Mouse (Mus musculus) brain, embryonic 14.5 days (tissue): ENCODE results near the gene Ube2cbp. TPM values are rescaled to one million over a fixed set of nuclear protein-coding genes. Genes with fewer than 3 reads are reported as not detected.

Experiments
- DNase-seq: peaks from one replicate; pipeline ENCODE4 v3.0.0-alpha.2; 2011; ENCODE audit warnings: low read depth
- CTCF ChIP-seq: fragments of 200-500 bp; IDR thresholded peaks from 2 replicates; pipeline ENCODE4 v1.5.1; 2012; ENCODE audit warnings: inconsistent platforms, mild to moderate bottlenecking, moderate library complexity, borderline replicate concordance; ENCODE audit not compliant: insufficient read depth, insufficient read length; ENCODE audit errors: extremely low read depth
- POLR2A ChIP-seq: fragments of 200-500 bp; IDR thresholded peaks from 2 replicates; pipeline ENCODE4 v1.6.1; 2012; ENCODE audit warnings: mild to moderate bottlenecking, inconsistent platforms, borderline replicate concordance; ENCODE audit not compliant: poor library complexity, insufficient read depth, insufficient read length, severe bottlenecking; ENCODE audit errors: extremely low read depth
- polyA plus RNA-seq: library from polyadenylated mRNA; depleted of rRNA; stranded (reverse); fragments of >200 nt; gene quantifications from 2 replicates; pipeline ENCODE4 v1.2.3, GENCODE M21; 2012; rRNA removed

Gene Ube2cbp
- polyA plus RNA-seq, 1 experiment: 4.9 TPM

GRCm38 (mm10) chr9:86298131-86298530 is 166.6 kb downstream of the Ube2cbp start:
- TF ChIP-seq POLR2A (no peak), CTCF (no peak)
- peak; percentile 60 for DNase-seq

- no peak for TF ChIP-seq POLR2A
- TF ChIP-seq CTCF: no peak
- DNase-seq: peak; percentile 31
Measured at GRCm38 (mm10) chr9:86296683-86297638, 167.8 kb downstream of the Ube2cbp start.

- TF ChIP-seq CTCF (no peak), POLR2A (no peak)
- peak; percentile 77 for DNase-seq
Measured at GRCm38 (mm10) chr9:86287570-86287954, 177.2 kb downstream of the Ube2cbp start.

GRCm38 (mm10) chr9:86286830-86287569 is 177.8 kb downstream of the Ube2cbp start:
- no peak for TF ChIP-seq POLR2A
- no peak for TF ChIP-seq CTCF
- peak; percentile 88 for DNase-seq

- no peak for DNase-seq
- TF ChIP-seq POLR2A (no peak), CTCF (no peak)
Measured at GRCm38 (mm10) chr9:86282555-86282954, 182.2 kb downstream of the Ube2cbp start.

GRCm38 (mm10) chr9:86281147-86281467 is 183.6 kb downstream of the Ube2cbp start:
- no peak for TF ChIP-seq POLR2A
- TF ChIP-seq CTCF: no peak
- no peak for DNase-seq

GRCm38 (mm10) chr9:86280461-86281146 is 184.1 kb downstream of the Ube2cbp start:
- TF ChIP-seq CTCF (no peak), POLR2A (no peak)
- DNase-seq: no peak

- no peak for TF ChIP-seq POLR2A
- TF ChIP-seq CTCF: no peak
- DNase-seq: no peak
Measured at GRCm38 (mm10) chr9:86269541-86269940, 195.2 kb downstream of the Ube2cbp start.

GRCm38 (mm10) chr9:86266658-86267057 is 198.1 kb downstream of the Ube2cbp start:
- TF ChIP-seq POLR2A (no peak), CTCF (no peak)

More at GRCm38 (mm10) chr9:86266658-86267057, 198.1 kb downstream of the Ube2cbp start:
- no peak for DNase-seq

Other genes with a start within 250 kb of the Ube2cbp start
- 37.1 and 47.3 TPM in 2 replicates for gene Dop1a, start 2.2 kb upstream of the Ube2cbp start, polyA plus RNA-seq
- 17.9 and 18.2 TPM in 2 replicates for gene Pgm3, start 106.9 kb upstream of the Ube2cbp start, polyA plus RNA-seq
- gene Rwdd2a, start 107.0 kb upstream of the Ube2cbp start, polyA plus RNA-seq: 5.5 and 6.5 TPM in 2 replicates
- 13.1 and 26.8 TPM in 2 replicates for gene Me1, start 231.0 kb upstream of the Ube2cbp start, polyA plus RNA-seq